Mouse (Mus musculus) neural tube, embryonic 14.5 days (tissue): Measurements from ENCODE around the gene Gm49403. TPM values are rescaled to one million over a fixed set of nuclear protein-coding genes. Genes with fewer than 3 reads are reported as not detected.
"Not testable (repeated sequence)": the region's sequence is repeated elsewhere in the genome, so short reads cannot be mapped to it uniquely, and the experiment has no call there.

Experiments used
- ATAC-seq: fragments of 200-750 bp; cut with Nextera tagmentation; 2 replicates; pipeline ENCODE4 v1.8.0; 2017; ENCODE audit warnings: low read depth, mild to moderate bottlenecking, moderate TSS enrichment, moderate library complexity
- H3K27ac ChIP-seq: fragments of 300-500 bp; sonication (generic); 2 replicates; pipeline ENCODE4 v1.5.1; 2014; ENCODE audit warnings: low read depth, mild to moderate bottlenecking, control low read depth, low read length, moderate library complexity, mixed read lengths
- H3K27me3 ChIP-seq: fragments of 300-500 bp; sonication (generic); 2 replicates; pipeline ENCODE4 v1.6.1; 2014; ENCODE audit warnings: low read length; ENCODE audit not compliant: control insufficient read depth, insufficient read depth
- H3K36me3 ChIP-seq: fragments of 300-500 bp; sonication (generic); 2 replicates; pipeline ENCODE4 v1.6.1; 2014; ENCODE audit warnings: low read length, mixed read lengths; ENCODE audit not compliant: control insufficient read depth, insufficient read depth
- H3K4me1 ChIP-seq: fragments of 300-500 bp; sonication (generic); 2 replicates; pipeline ENCODE4 v1.6.1; 2014; ENCODE audit warnings: low read length; ENCODE audit not compliant: control insufficient read depth, insufficient read depth
- H3K4me2 ChIP-seq: fragments of 300-500 bp; sonication (generic); 2 replicates; pipeline ENCODE4 v1.6.1; 2014; ENCODE audit warnings: mild to moderate bottlenecking, low read depth, low read length, control low read depth
- H3K4me3 ChIP-seq: fragments of 300-500 bp; sonication (generic); 2 replicates; pipeline ENCODE4 v1.5.1; 2014; ENCODE audit warnings: low read depth, low read length, control low read depth, mixed read lengths
- H3K9ac ChIP-seq: fragments of 300-500 bp; sonication (generic); replicated peaks from 2 replicates; pipeline ENCODE4 v1.6.1; 2014; ENCODE audit warnings: low read depth, mild to moderate bottlenecking, control low read depth, low read length, mixed read lengths
- H3K9me3 ChIP-seq: fragments of 300-500 bp; sonication (generic); 2 replicates; pipeline ENCODE4 v1.6.1; 2016; ENCODE audit warnings: low read length; ENCODE audit not compliant: control insufficient read depth
- WGBS: fragments of 180-500 bp; shearing (Covaris S2); extraction: QIAGEN DNeasy Blood & Tissue Kit; methylation state at CpG from one replicate; pipeline ENCODE4 v1.1.7; 2014; 5-methylcytosine and 5-hydroxymethylcytosine counted together
- polyA plus RNA-seq: library from polyadenylated mRNA; unstranded; fragments of >200 nt; fragmentation: Nextera tagmentation; extraction: Ambion mirVana; gene quantifications from 2 replicates; pipeline ENCODE4 v1.2.1, GENCODE M21; 2014

Gene Gm49403
- polyA plus RNA-seq, 1 experiment from 2014 or later, result not detected

GRCm38 (mm10) chr19:8887585-8888463 is 4.1 kb downstream of the Gm49403 start:
- no peaks in the 10 kb centered on the region for H3K27me3 ChIP-seq
- no peaks in the 10 kb centered on the region for H3K9me3 ChIP-seq
- peak overlapping the region; percentile 80 for H3K4me2 ChIP-seq
- H3K4me3 ChIP-seq, result peak overlapping the region; percentile 54
- no peak for ATAC-seq
- H3K4me1 ChIP-seq, result peaks cover 12% of the 10 kb centered on the region
- H3K36me3 ChIP-seq, result 0 out of 2 replicates have a peak, but pooled peaks cover 3% of the 10 kb centered on the region
- H3K27ac ChIP-seq, result peak overlapping the region; percentile 80; the same call in 1 of the 2 replicates
- H3K9ac ChIP-seq, result peak overlapping the region; percentile 71
- WGBS, result 14% methylated on average over 19 of the region's 19 CpGs

- peaks cover 16% of the 10 kb centered on the region for H3K4me1 ChIP-seq
- no peaks in the 10 kb centered on the region for H3K27me3 ChIP-seq
- 0 out of 2 replicates have a peak, but pooled peaks cover 3% of the 10 kb centered on the region for H3K36me3 ChIP-seq
- peak within 1 kb of the TSS; percentile 80 for H3K27ac ChIP-seq
- H3K4me3 ChIP-seq, result peak within 1 kb of the TSS; percentile 54
- ATAC-seq, result peak; percentile 96
- H3K4me2 ChIP-seq, result peak within 1 kb of the TSS; percentile 80
- no peaks in the 10 kb centered on the region for H3K9me3 ChIP-seq
- WGBS, result under 1% methylated on average over 58 of the region's 58 CpGs
- H3K9ac ChIP-seq, result peak within 1 kb of the TSS; percentile 71
These were observed 5.0 kb downstream of the Gm49403 start, which contains the start of the genes 1810009A15Rik and Gm49416 for GRCm38 (mm10) chr19:8888511-8889385. TSS of gene 1810009A15Rik (plus strand) at chr19:8888853. TSS of gene Gm49416 (plus strand) at chr19:8888926.

- 2% methylated on average over 54 of the region's 54 CpGs for WGBS
- peak within 1 kb of the TSS; percentile 81 for H3K4me3 ChIP-seq
These were observed 9.4 kb downstream of the Gm49403 start, which contains the start of gene Ints5 for GRCm38 (mm10) chr19:8892829-8893766. TSS of gene Ints5 (plus strand) at chr19:8893005.

GRCm38 (mm10) chr19:8895397-8895960 is 11.7 kb downstream of the Gm49403 start:
- Histone ChIP-seq H3K4me3 (no peak overlapping the region), H3K9me3 (no peaks in the 10 kb centered on the region), H3K4me2 (no peak overlapping the region), H3K27ac (no peak overlapping the region), H3K9ac (no peak overlapping the region), H3K4me1 (peaks cover 27% of the 10 kb centered on the region), H3K27me3 (no peaks in the 10 kb centered on the region), H3K36me3 (peaks cover 7% of the 10 kb centered on the region; the same call in 1 of the 2 replicates)
- ATAC-seq, result no peak
- WGBS, result 89% methylated on average over 9 of the region's 9 CpGs

More at GRCm38 (mm10) chr19:8892829-8893766, 9.4 kb downstream of the Gm49403 start, which contains the start of gene Ints5:
- peak; percentile 47 for ATAC-seq
- Histone ChIP-seq H3K4me1 (peaks cover 19% of the 10 kb centered on the region), H3K27me3 (no peaks in the 10 kb centered on the region), H3K9ac (peak within 1 kb of the TSS; percentile 83), H3K27ac (peak within 1 kb of the TSS; percentile 86), H3K4me2 (peak within 1 kb of the TSS; percentile 94), H3K9me3 (no peaks in the 10 kb centered on the region), H3K36me3 (peaks cover 7% of the 10 kb centered on the region; the same call in 1 of the 2 replicates)

- H3K27ac ChIP-seq, result not testable (repeated sequence)
- 90% methylated on average over 5 of the region's 5 CpGs for WGBS
These were observed 12.5 kb downstream of the Gm49403 start for GRCm38 (mm10) chr19:8896231-8896630.

GRCm38 (mm10) chr19:8897211-8897864 is 13.6 kb downstream of the Gm49403 start:
- peak; percentile 45 for ATAC-seq
- peaks cover 26% of the 10 kb centered on the region for H3K4me1 ChIP-seq
- peak overlapping the region; percentile 81 for H3K27ac ChIP-seq
- peak overlapping the region; percentile 77 for H3K4me2 ChIP-seq
- not testable (repeated sequence) for H3K27me3 ChIP-seq, H3K9me3 ChIP-seq, H3K36me3 ChIP-seq
- H3K9ac ChIP-seq, result peak overlapping the region; percentile 44
- peak overlapping the region; percentile 76 for H3K4me3 ChIP-seq
- 19% methylated on average over 21 of the region's 21 CpGs for WGBS

More at GRCm38 (mm10) chr19:8896231-8896630, 12.5 kb downstream of the Gm49403 start:
- not testable (repeated sequence) for H3K27me3 ChIP-seq, H3K9ac ChIP-seq, H3K4me3 ChIP-seq, H3K36me3 ChIP-seq, ATAC-seq, H3K9me3 ChIP-seq, H3K4me2 ChIP-seq
- peaks cover 27% of the 10 kb centered on the region for H3K4me1 ChIP-seq

- H3K27ac ChIP-seq, result peak within 1 kb of the TSS; percentile 81
- WGBS, result under 1% methylated on average over 49 of the region's 53 CpGs
- peak within 1 kb of the TSS; percentile 77 for H3K4me2 ChIP-seq
- no peaks in the 10 kb centered on the region for H3K9me3 ChIP-seq
- H3K9ac ChIP-seq, result peak within 1 kb of the TSS; percentile 46
- ATAC-seq, result peak; percentile 99
- peaks cover 23% of the 10 kb centered on the region for H3K4me1 ChIP-seq
- peaks cover 10% of the 10 kb centered on the region; the same call in 1 of the 2 replicates for H3K36me3 ChIP-seq
- H3K4me3 ChIP-seq, result peak within 1 kb of the TSS; percentile 76
- H3K27me3 ChIP-seq, result no peaks in the 10 kb centered on the region
These were observed 14.2 kb downstream of the Gm49403 start, which contains the start of gene Ganab for GRCm38 (mm10) chr19:8897865-8898495. TSS of gene Ganab (plus strand) at chr19:8898071.
